Mouse (Mus musculus) kidney, embryonic 14.5 days (tissue): Measurements from ENCODE around the gene Ccdc134. TPM values are rescaled to one million over a fixed set of nuclear protein-coding genes. Genes with fewer than 3 reads are reported as not detected.
A peak's percentile ranks its signal among the peaks of the same experiment; 100 is the strongest.

Experiments
- ATAC-seq: fragments of 200-750 bp; cut with Nextera tagmentation; 2 replicates; pipeline ENCODE4 v1.8.0; 2017; ENCODE audit warnings: moderate number of reproducible peaks, mild to moderate bottlenecking, moderate TSS enrichment, moderate library complexity; ENCODE audit not compliant: low FRiP score, low TSS enrichment
- H3K27ac ChIP-seq: fragments of 300-500 bp; sonication (generic); 2 replicates; pipeline ENCODE4 v1.5.1; 2014; ENCODE audit warnings: low read depth, mild to moderate bottlenecking, low read length, moderate library complexity, mixed read lengths
- H3K27me3 ChIP-seq: fragments of 300-500 bp; sonication (generic); 2 replicates; pipeline ENCODE4 v1.6.1; 2014; ENCODE audit warnings: mild to moderate bottlenecking, low read length; ENCODE audit not compliant: control insufficient read depth, insufficient read depth
- H3K36me3 ChIP-seq: fragments of 300-500 bp; sonication (generic); 2 replicates; pipeline ENCODE4 v1.6.1; 2014; ENCODE audit warnings: low read length, mixed read lengths; ENCODE audit not compliant: control insufficient read depth, insufficient read depth
- H3K4me1 ChIP-seq: fragments of 300-500 bp; sonication (generic); 2 replicates; pipeline ENCODE4 v1.6.1; 2014; ENCODE audit warnings: low read length, mixed read lengths; ENCODE audit not compliant: control insufficient read depth, insufficient read depth
- H3K4me2 ChIP-seq: fragments of 300-500 bp; sonication (generic); replicated peaks from 2 replicates; pipeline ENCODE4 v1.6.1; 2014; ENCODE audit warnings: low read depth, mild to moderate bottlenecking, low read length
- H3K4me3 ChIP-seq: fragments of 300-500 bp; sonication (generic); 2 replicates; pipeline ENCODE4 v1.5.1; 2014; ENCODE audit warnings: mild to moderate bottlenecking, low read length
- H3K9ac ChIP-seq: fragments of 300-500 bp; sonication (generic); 2 replicates; pipeline ENCODE4 v1.6.1; 2014; ENCODE audit warnings: low read depth, mild to moderate bottlenecking, low read length, moderate library complexity
- H3K9me3 ChIP-seq: fragments of 300-500 bp; sonication (generic); 2 replicates; pipeline ENCODE4 v1.6.1; 2016; ENCODE audit warnings: low read length; ENCODE audit not compliant: control insufficient read depth
- WGBS: fragments of 180-500 bp; shearing (Covaris S2); extraction: QIAGEN DNeasy Blood & Tissue Kit; methylation state at CpG from one replicate; pipeline ENCODE4 v1.1.7; 2014; 5-methylcytosine and 5-hydroxymethylcytosine counted together
- polyA plus RNA-seq: library from polyadenylated mRNA; unstranded; fragments of >200 nt; fragmentation: Nextera tagmentation; extraction: Ambion mirVana; gene quantifications from 2 replicates; pipeline ENCODE4 v1.2.1, GENCODE M21; 2014

Ccdc134 gene
- polyA plus RNA-seq, 1 experiment from 2014 or later, result 19.6 TPM

- Histone ChIP-seq H3K27ac (no peak overlapping the region), H3K9ac (no peak overlapping the region), H3K36me3 (no peaks in the 10 kb centered on the region), H3K4me3 (no peak overlapping the region), H3K4me2 (no peak overlapping the region), H3K9me3 (no peaks in the 10 kb centered on the region), H3K27me3 (no peaks in the 10 kb centered on the region), H3K4me1 (peaks cover 29% of the 10 kb centered on the region)
- no peak for ATAC-seq
- WGBS, result 96% methylated on average over 6 of the region's 6 CpGs
Measured at GRCm38 (mm10) chr15:82156298-82156697, 28.6 kb downstream of the Ccdc134 start.

GRCm38 (mm10) chr15:82156902-82157301 lies 29.2 kb downstream of the Ccdc134 start:
- no peaks in the 10 kb centered on the region for H3K9me3 ChIP-seq
- no peak overlapping the region for H3K27ac ChIP-seq
- no peaks in the 10 kb centered on the region for H3K27me3 ChIP-seq
- no peak overlapping the region for H3K4me2 ChIP-seq
- H3K36me3 ChIP-seq, result no peaks in the 10 kb centered on the region
- no peak overlapping the region for H3K9ac ChIP-seq
- H3K4me1 ChIP-seq, result peaks cover 31% of the 10 kb centered on the region
- no peak for ATAC-seq
- H3K4me3 ChIP-seq, result no peak overlapping the region
- WGBS, result 70% methylated on average over 10 of the region's 10 CpGs

GRCm38 (mm10) chr15:82158243-82159035 lies 30.7 kb downstream of the Ccdc134 start:
- H3K27me3 ChIP-seq, result no peaks in the 10 kb centered on the region
- H3K9me3 ChIP-seq, result no peaks in the 10 kb centered on the region
- H3K9ac ChIP-seq, result peak overlapping the region; percentile 24; the same call in 1 of the 2 replicates
- 38% methylated on average over 17 of the region's 17 CpGs for WGBS
- peaks cover 31% of the 10 kb centered on the region for H3K4me1 ChIP-seq
- H3K4me3 ChIP-seq, result no peak overlapping the region
- no peak overlapping the region for H3K4me2 ChIP-seq
- ATAC-seq, result no peak
- peak overlapping the region; percentile 60; the same call in 1 of the 2 replicates for H3K27ac ChIP-seq
- H3K36me3 ChIP-seq, result no peaks in the 10 kb centered on the region

GRCm38 (mm10) chr15:82159471-82159870 lies 31.7 kb downstream of the Ccdc134 start:
- Histone ChIP-seq H3K9me3 (no peaks in the 10 kb centered on the region), H3K9ac (no peak overlapping the region), H3K27me3 (no peaks in the 10 kb centered on the region), H3K4me1 (peaks cover 33% of the 10 kb centered on the region), H3K27ac (no peak overlapping the region), H3K4me3 (no peak overlapping the region), H3K36me3 (no peaks in the 10 kb centered on the region), H3K4me2 (no peak overlapping the region)
- no peak for ATAC-seq
- WGBS, result 80% methylated on average over 9 of the region's 9 CpGs

- no peak overlapping the region for H3K4me3 ChIP-seq
- H3K4me2 ChIP-seq, result no peak overlapping the region
- H3K9ac ChIP-seq, result no peak overlapping the region
- no peaks in the 10 kb centered on the region for H3K36me3 ChIP-seq
- H3K27me3 ChIP-seq, result no peaks in the 10 kb centered on the region
- no peak for ATAC-seq
- H3K9me3 ChIP-seq, result no peaks in the 10 kb centered on the region
- WGBS, result 69% methylated on average over 11 of the region's 11 CpGs
- H3K4me1 ChIP-seq, result peaks cover 42% of the 10 kb centered on the region
- no peak overlapping the region for H3K27ac ChIP-seq
Measured at GRCm38 (mm10) chr15:82160731-82161640, 33.3 kb downstream of the Ccdc134 start.

- Histone ChIP-seq H3K4me1 (peaks cover 53% of the 10 kb centered on the region), H3K9ac (no peak overlapping the region), H3K27ac (no peak overlapping the region), H3K36me3 (no peaks in the 10 kb centered on the region), H3K4me3 (no peak overlapping the region), H3K9me3 (no peaks in the 10 kb centered on the region), H3K27me3 (no peaks in the 10 kb centered on the region), H3K4me2 (no peak overlapping the region)
- WGBS, result 87% methylated on average over 12 of the region's 12 CpGs
- ATAC-seq, result no peak
Measured at GRCm38 (mm10) chr15:82161965-82162600, 34.4 kb downstream of the Ccdc134 start.

GRCm38 (mm10) chr15:82163356-82164060 lies 35.8 kb downstream of the Ccdc134 start:
- no peak overlapping the region for H3K4me2 ChIP-seq
- no peak overlapping the region for H3K4me3 ChIP-seq
- no peaks in the 10 kb centered on the region for H3K9me3 ChIP-seq
- peaks cover 61% of the 10 kb centered on the region for H3K4me1 ChIP-seq
- H3K27me3 ChIP-seq, result no peaks in the 10 kb centered on the region
- no peak for ATAC-seq
- H3K27ac ChIP-seq, result peak overlapping the region; percentile 37; the same call in 1 of the 2 replicates
- H3K36me3 ChIP-seq, result no peaks in the 10 kb centered on the region
- WGBS, result 85% methylated on average over 10 of the region's 10 CpGs
- no peak overlapping the region for H3K9ac ChIP-seq

- H3K4me1 ChIP-seq, result peaks cover 58% of the 10 kb centered on the region
- WGBS, result 58% methylated on average over 4 of the region's 4 CpGs
- H3K4me2 ChIP-seq, result no peak overlapping the region
- peak overlapping the region; percentile 37; the same call in 1 of the 2 replicates for H3K27ac ChIP-seq
- no peaks in the 10 kb centered on the region for H3K9me3 ChIP-seq
- H3K4me3 ChIP-seq, result no peak overlapping the region
- no peaks in the 10 kb centered on the region for H3K27me3 ChIP-seq
- H3K36me3 ChIP-seq, result no peaks in the 10 kb centered on the region
- no peak overlapping the region for H3K9ac ChIP-seq
- no peak for ATAC-seq
Measured at GRCm38 (mm10) chr15:82164061-82164399, 36.3 kb downstream of the Ccdc134 start.
